Mouse (Mus musculus): ENCODE data around the gene Btn2a2. TPM values are rescaled to one million over a fixed set of nuclear protein-coding genes. Genes with fewer than 3 reads are reported as not detected.
A peak's percentile ranks its signal among the peaks of the same experiment; 100 is the strongest.
"Not testable (repeated sequence)": the region's sequence is repeated elsewhere in the genome, so short reads cannot be mapped to it uniquely, and the experiment has no call there.

Btn2a2 gene
- polyA plus RNA-seq (2014; fragmentation: Nextera tagmentation; extraction: Ambion mirVana): 0.08 and 0.32 TPM in 2 replicates

- peaks cover 17% of the 10 kb centered on the region for H3K4me1 ChIP-seq (replicated peaks; ENCODE audit: control insufficient read depth, insufficient read depth, low read length)
- DNase-seq (ENCODE audit: low spot score) (no peak), ATAC-seq (replicated peaks; ENCODE audit: low FRiP score) (peak; percentile 82)
- H3K4me2 ChIP-seq: peak within 1 kb of the TSS; percentile 62
- H3K27ac ChIP-seq (ENCODE audit: low read depth, low read length): no peak within 1 kb of the TSS
- 7% methylated on average over 13 of the region's 14 CpGs for WGBS
- 0 out of 2 replicates have a peak within 1 kb of the TSS, but pooled peaks have one; percentile 22 for H3K9ac ChIP-seq (ENCODE audit: low read depth, low read length)
- H3K36me3 ChIP-seq (ENCODE audit: control insufficient read depth, insufficient read depth, low read length): no peaks in the 10 kb centered on the region
- no peaks in the 10 kb centered on the region for H3K27me3 ChIP-seq (replicated peaks; ENCODE audit: control insufficient read depth, insufficient read depth, low read length)
- H3K9me3 ChIP-seq (ENCODE audit: control insufficient read depth, low read length): no peaks in the 10 kb centered on the region
- H3K4me3 ChIP-seq (ENCODE audit: low read depth, low read length): peak within 1 kb of the TSS; percentile 39
These were observed at the start of gene Btn2a2 for GRCm38 (mm10) chr13:23488400-23489322. TSS of gene Btn2a2 (minus strand) at chr13:23488857.

GRCm38 (mm10) chr13:23538249-23538648, 49.6 kb upstream of the Btn2a2 start:
- peaks cover 13% of the 10 kb centered on the region for H3K4me1 ChIP-seq (replicated peaks; ENCODE audit: control insufficient read depth, insufficient read depth, low read length)
- peak overlapping the region; percentile 57 for H3K27ac ChIP-seq (ENCODE audit: low read depth, low read length)
- H3K9me3 ChIP-seq (ENCODE audit: control insufficient read depth, low read length): no peaks in the 10 kb centered on the region
- DNase-seq (ENCODE audit: low spot score) (no peak), ATAC-seq (replicated peaks; ENCODE audit: low FRiP score) (no peak)
- H3K4me3 ChIP-seq (ENCODE audit: low read depth, low read length): no peak overlapping the region
- 0 out of 2 replicates have a peak overlapping the region, but pooled peaks have one; percentile 10 for H3K4me2 ChIP-seq
- no peaks in the 10 kb centered on the region for H3K36me3 ChIP-seq (ENCODE audit: control insufficient read depth, insufficient read depth, low read length)
- H3K27me3 ChIP-seq (replicated peaks; ENCODE audit: control insufficient read depth, insufficient read depth, low read length): no peaks in the 10 kb centered on the region
- H3K9ac ChIP-seq (ENCODE audit: low read depth, low read length): no peak overlapping the region
- 68% methylated on average over 5 of the region's 5 CpGs for WGBS

- H3K4me1 ChIP-seq (replicated peaks; ENCODE audit: control insufficient read depth, insufficient read depth, low read length): peaks cover 20% of the 10 kb centered on the region
- no peak for DNase-seq (ENCODE audit: low spot score)
- H3K9me3 ChIP-seq (ENCODE audit: control insufficient read depth, low read length): no peaks in the 10 kb centered on the region
- H3K27ac ChIP-seq (ENCODE audit: low read depth, low read length): peak overlapping the region; percentile 100
- no peak for ATAC-seq (replicated peaks; ENCODE audit: low FRiP score)
- 75% methylated on average over 3 of the region's 3 CpGs for WGBS
- no peaks in the 10 kb centered on the region for H3K36me3 ChIP-seq (ENCODE audit: control insufficient read depth, insufficient read depth, low read length)
- peak overlapping the region; percentile 88 for H3K4me2 ChIP-seq
- peak overlapping the region; percentile 65 for H3K4me3 ChIP-seq (ENCODE audit: low read depth, low read length)
- H3K27me3 ChIP-seq (replicated peaks; ENCODE audit: control insufficient read depth, insufficient read depth, low read length): no peaks in the 10 kb centered on the region
- peak overlapping the region; percentile 0; the same call in 1 of the 2 replicates for H3K9ac ChIP-seq (ENCODE audit: low read depth, low read length)
These were observed 48.5 kb upstream of the Btn2a2 start for GRCm38 (mm10) chr13:23537006-23537710.

DNA sequence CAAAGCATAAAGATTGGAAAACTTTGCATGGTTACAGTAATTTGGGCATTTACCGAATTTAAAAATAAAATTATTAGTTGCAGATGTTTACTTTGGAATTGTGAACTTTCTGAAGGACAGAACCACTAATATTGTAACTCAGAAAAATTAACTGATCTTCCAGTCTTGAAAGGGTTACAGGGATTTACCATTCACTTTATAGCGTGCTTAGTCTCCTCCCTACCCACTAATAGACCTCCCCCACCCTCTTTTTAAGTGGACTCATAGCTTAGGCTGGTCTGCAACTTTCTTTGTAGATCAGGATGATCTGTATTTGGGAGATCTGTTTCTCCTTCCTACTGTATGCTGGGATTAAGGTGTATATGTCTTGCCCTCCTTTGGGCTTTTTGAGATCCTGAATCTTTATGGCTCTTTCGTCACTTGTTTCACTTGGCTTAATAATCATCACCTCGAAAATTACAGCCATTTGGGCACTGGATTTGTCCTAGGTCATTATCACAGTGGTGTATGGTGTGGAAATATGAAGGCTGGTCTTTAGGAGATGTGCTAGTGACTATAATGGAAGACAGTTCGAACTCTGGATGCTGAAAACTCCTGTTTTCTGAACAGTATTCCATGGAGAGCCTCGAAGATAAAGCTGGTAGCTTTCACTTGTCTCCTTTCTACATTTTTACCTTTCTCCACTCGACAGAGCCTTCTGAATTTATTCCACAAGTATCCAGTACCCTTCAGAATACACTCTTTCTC, 47.6 kb upstream of the Btn2a2 start:
- no peaks in the 10 kb centered on the region for H3K27me3 ChIP-seq (replicated peaks; ENCODE audit: control insufficient read depth, insufficient read depth, low read length)
- DNase-seq (ENCODE audit: low spot score): no peak
- no peaks in the 10 kb centered on the region for H3K36me3 ChIP-seq (ENCODE audit: control insufficient read depth, insufficient read depth, low read length)
- H3K4me3 ChIP-seq (ENCODE audit: low read depth, low read length): peak overlapping the region; percentile 65
- 21% methylated on average over 7 of the region's 7 CpGs for WGBS
- H3K4me2 ChIP-seq: peak overlapping the region; percentile 88
- no peaks in the 10 kb centered on the region for H3K9me3 ChIP-seq (ENCODE audit: control insufficient read depth, low read length)
- no peak for ATAC-seq (replicated peaks; ENCODE audit: low FRiP score)
- peak overlapping the region; percentile 75 for H3K9ac ChIP-seq (ENCODE audit: low read depth, low read length)
- peak overlapping the region; percentile 100 for H3K27ac ChIP-seq (ENCODE audit: low read depth, low read length)
- H3K4me1 ChIP-seq (replicated peaks; ENCODE audit: control insufficient read depth, insufficient read depth, low read length): peaks cover 20% of the 10 kb centered on the region

DNA sequence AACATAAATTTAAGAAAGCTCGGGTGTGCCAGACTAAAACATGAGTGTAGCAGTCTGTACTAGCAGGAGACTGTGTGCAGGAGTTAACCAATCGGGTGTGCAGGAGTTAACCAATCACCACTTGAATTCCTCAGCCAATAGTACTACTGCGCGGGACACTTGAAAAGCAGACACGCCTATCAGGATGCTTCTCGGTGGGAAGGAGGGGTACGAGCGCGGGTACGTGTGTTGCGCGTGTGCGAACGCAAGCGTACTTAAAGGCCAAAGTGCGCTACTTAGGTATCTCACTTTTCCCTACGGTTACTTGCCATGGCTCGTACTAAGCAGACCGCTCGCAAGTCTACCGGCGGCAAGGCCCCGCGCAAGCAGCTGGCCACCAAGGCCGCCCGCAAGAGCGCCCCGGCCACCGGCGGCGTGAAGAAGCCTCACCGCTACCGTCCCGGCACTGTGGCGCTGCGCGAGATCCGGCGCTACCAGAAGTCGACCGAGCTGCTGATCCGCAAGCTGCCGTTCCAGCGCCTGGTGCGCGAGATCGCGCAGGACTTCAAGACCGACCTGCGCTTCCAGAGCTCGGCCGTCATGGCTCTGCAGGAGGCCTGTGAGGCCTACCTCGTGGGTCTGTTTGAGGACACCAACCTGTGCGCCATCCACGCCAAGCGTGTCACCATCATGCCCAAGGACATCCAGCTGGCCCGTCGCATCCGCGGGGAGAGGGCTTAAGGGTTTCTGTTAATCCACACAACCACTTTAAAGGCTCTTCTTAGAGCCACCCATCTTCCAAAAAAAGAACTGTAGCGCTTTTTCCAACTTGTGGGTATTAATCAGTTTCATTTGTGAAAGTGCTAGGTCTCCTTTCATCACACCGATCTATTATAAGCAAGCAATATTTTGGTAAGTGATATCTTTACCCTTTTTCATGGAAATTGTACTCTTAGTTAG, 46.7 kb upstream of the Btn2a2 start, which contains the start of gene Hist1h3g:
Hist1h3g (plus strand) TSS at position 286 of the 939 bp plus-strand sequence.
- peak; percentile 90 for DNase-seq (ENCODE audit: low spot score)
- WGBS: under 1% methylated on average over 45 of the region's 62 CpGs
- not testable (repeated sequence) for H3K36me3 ChIP-seq (ENCODE audit: control insufficient read depth, insufficient read depth, low read length); H3K27me3 ChIP-seq (replicated peaks; ENCODE audit: control insufficient read depth, insufficient read depth, low read length); H3K9me3 ChIP-seq (ENCODE audit: control insufficient read depth, low read length)
- peak within 1 kb of the TSS; percentile 88 for H3K4me2 ChIP-seq
- H3K4me1 ChIP-seq (replicated peaks; ENCODE audit: control insufficient read depth, insufficient read depth, low read length): peaks cover 15% of the 10 kb centered on the region
- H3K27ac ChIP-seq (ENCODE audit: low read depth, low read length): peak within 1 kb of the TSS; percentile 100
- ATAC-seq (replicated peaks; ENCODE audit: low FRiP score): peak; percentile 84
- H3K4me3 ChIP-seq (ENCODE audit: low read depth, low read length): peak within 1 kb of the TSS; percentile 65
- peak within 1 kb of the TSS; percentile 94 for H3K9ac ChIP-seq (ENCODE audit: low read depth, low read length)

DNA sequence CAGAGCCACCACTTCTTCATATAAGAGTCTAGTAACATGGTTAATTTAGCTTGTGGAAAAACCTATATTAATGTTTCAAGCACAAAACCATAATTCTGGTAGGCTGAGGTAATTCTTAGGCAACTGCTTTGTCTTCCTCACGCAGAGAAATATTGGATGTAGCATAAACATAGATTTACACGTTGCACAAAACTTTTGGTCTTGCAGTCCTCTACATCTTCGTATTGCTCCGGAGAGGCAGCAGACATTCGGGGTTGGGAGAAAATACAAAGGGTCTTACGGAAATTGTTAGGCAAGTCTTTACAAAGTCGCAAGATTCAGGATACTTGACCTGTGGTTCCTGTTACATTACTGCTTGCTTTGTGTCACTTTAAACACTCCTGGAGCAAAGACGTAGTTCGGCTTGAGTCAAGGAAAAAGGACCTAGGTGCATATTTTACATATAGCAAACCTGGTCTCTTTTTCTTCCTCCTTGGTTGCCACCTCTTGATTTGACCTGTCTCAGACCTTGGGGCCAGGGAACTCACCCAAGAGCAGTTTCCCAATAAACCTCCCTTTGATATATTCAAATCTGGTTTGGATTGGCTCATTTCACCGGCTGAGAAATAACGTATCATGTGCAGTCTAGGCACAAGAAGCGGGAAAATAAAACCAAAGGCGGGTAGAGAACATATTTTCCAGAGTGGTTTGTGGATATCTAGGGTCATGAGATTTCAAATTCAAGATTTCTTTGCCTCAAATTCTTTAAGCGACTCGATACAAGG, 45.9 kb upstream of the Btn2a2 start:
- Histone ChIP-seq H3K4me1 (replicated peaks; ENCODE audit: control insufficient read depth, insufficient read depth, low read length) (peaks cover 14% of the 10 kb centered on the region), H3K9me3 (ENCODE audit: control insufficient read depth, low read length) (no peaks in the 10 kb centered on the region), H3K27me3 (replicated peaks; ENCODE audit: control insufficient read depth, insufficient read depth, low read length) (no peaks in the 10 kb centered on the region), H3K4me3 (ENCODE audit: low read depth, low read length) (peak overlapping the region; percentile 65), H3K36me3 (ENCODE audit: control insufficient read depth, insufficient read depth, low read length) (no peaks in the 10 kb centered on the region), H3K4me2 (peak overlapping the region; percentile 88), H3K27ac (ENCODE audit: low read depth, low read length) (peak overlapping the region; percentile 100), H3K9ac (ENCODE audit: low read depth, low read length) (peak overlapping the region; percentile 94)
- under 1% methylated on average over 15 of the region's 15 CpGs for WGBS
- DNase-seq (ENCODE audit: low spot score) (no peak), ATAC-seq (replicated peaks; ENCODE audit: low FRiP score) (peak; percentile 26; the same call in 1 of the 2 replicates)

Data from liver, embryonic 11.5 days (tissue).